Mouse (Mus musculus) right cerebral cortex, postnatal 10 days (tissue): ENCODE results near the gene Cenpu.

ENCODE experiments used
- DNase-seq, 2 experiments: peaks; one replicate each; pipeline ENCODE4 v3.0.0; 2021; ENCODE audit warnings: low spot score in 2 of 2

The Cenpu gene

GRCm38 (mm10) chr8:46551615-46552440 lies at the start of gene Cenpu:
TSS of gene Cenpu (plus strand) at chr8:46552028.
- DNase-seq, result peak; percentile 100

GRCm38 (mm10) chr8:46502333-46503071 lies 49.3 kb upstream of the Cenpu start:
- DNase-seq, result no peak

GRCm38 (mm10) chr8:46503072-46503695 lies 48.6 kb upstream of the Cenpu start:
- DNase-seq, result no peak

- DNase-seq, result no peak
Measured at GRCm38 (mm10) chr8:46504196-46504595, 47.6 kb upstream of the Cenpu start.

GRCm38 (mm10) chr8:46508488-46509395 lies 43.1 kb upstream of the Cenpu start:
- DNase-seq, result no peak

GRCm38 (mm10) chr8:46509474-46509873 lies 42.4 kb upstream of the Cenpu start:
- DNase-seq, result no peak

DNA sequence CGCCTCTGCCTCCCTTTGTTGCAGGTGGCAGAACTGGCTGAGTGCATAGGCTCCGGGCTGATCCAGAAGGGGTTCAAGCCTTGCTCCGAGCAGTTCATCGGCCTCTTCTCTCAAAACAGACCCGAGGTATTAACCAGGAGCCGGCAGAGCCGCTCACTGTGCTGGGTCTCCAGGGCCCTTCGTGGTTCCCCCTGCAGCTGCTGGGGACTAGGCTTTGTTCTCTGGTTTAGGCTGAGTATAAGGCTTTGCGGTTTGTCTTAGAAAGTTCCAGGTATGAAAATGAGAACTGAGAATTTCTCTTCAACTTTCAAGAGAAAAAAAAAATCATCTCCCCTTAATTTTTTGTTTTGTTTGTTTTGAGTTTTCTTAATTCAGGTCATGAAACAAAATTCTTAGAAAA lies 40.5 kb upstream of the Cenpu start:
- no peak for DNase-seq

GRCm38 (mm10) chr8:46512538-46512937 lies 39.3 kb upstream of the Cenpu start:
- DNase-seq, result peak; percentile 41 to 44

- DNase-seq, result no peak
Measured at GRCm38 (mm10) chr8:46514027-46514426, 37.8 kb upstream of the Cenpu start.

GRCm38 (mm10) chr8:46520667-46521066 lies 31.2 kb upstream of the Cenpu start:
- DNase-seq, result no peak

GRCm38 (mm10) chr8:46526098-46526497 lies 25.7 kb upstream of the Cenpu start:
- DNase-seq, result no peak

DNA sequence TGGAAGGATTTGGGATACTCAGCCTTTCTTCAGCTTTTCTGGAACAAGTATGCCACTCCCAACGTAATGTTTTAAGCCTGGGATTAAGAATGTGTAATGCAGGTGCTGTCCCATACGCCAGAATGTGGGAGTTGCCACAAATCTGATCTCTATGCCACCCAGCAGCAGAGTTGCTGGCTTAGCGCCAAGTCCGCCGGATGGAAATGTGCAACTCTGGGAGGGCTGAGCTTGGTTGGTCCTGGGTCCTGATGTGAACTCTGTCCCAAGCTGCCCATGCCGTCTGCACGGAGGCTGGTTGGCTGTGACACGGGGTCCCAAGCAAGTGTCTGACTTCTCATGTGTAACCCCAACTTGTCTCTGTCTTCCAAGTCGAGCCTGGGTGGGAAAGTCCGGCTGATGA lies 25.0 kb upstream of the Cenpu start:
- DNase-seq, result peak in 1 of 2 experiments; percentile 39

GRCm38 (mm10) chr8:46529508-46529907 lies 22.3 kb upstream of the Cenpu start:
- no peak for DNase-seq

GRCm38 (mm10) chr8:46530541-46530940 lies 21.3 kb upstream of the Cenpu start:
- DNase-seq, result no peak

GRCm38 (mm10) chr8:46533926-46534325 lies 17.9 kb upstream of the Cenpu start:
- DNase-seq, result no peak

DNA sequence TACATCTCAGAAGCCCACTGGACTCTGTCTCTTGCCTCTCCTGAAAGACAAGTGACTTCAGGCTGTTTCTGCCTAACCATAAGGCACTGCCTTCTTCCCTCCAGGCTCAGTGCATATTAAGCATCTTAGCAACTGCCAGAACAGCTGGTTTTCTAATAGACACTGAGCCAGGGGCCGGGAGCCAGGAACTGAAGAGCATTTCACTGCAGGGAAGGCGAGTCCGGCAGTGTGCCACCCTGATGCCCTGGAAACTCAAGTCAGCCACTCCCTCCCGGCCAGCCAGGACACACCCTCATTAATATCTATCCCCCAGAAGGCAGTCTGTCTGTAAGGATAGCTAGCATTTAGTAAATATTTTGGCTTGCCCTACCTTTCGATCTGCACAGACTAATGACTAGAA lies 12.1 kb upstream of the Cenpu start:
- peak; percentile 49 to 52 for DNase-seq

DNA sequence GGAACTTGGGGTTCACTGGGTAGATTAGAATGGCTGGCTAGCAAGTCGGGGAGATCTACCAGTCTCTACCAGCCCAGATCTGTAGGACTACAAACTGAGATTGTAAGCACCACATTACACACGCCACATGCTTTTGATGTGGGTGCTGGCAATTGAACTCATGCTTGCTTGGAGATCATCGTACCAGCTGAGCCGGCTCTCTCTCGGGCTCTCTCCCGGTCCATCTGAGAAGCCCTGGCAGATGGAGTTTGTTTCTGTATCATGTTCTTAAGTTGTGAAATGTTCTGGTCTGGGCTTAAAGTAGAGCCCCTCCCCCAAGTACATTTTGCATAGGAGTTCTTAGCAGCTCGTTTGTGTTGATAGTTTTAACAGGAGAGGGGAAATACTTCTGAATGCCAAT lies 8.6 kb upstream of the Cenpu start:
- peak in 1 of 2 experiments; percentile 56 for DNase-seq

DNA sequence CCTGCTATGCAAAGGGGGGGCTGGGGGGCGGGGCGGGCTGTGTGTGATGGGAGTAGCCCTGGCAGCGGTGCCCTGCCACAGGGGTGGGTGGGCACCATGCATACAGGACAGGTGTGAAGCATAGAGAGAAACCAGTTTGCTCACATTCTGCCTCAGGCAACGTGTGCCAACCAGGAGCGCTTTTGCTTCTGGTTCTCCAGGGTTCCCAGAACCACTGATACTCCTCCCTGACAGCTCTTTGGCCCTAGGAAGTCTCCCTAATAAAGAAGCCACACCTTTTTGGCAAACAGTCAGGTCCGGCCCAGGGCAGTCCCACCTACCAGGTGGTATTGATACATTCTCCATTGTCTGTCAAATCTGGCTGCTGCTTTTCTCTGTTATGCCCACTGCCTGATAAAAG lies 8.2 kb upstream of the Cenpu start:
- no peak for DNase-seq

DNA sequence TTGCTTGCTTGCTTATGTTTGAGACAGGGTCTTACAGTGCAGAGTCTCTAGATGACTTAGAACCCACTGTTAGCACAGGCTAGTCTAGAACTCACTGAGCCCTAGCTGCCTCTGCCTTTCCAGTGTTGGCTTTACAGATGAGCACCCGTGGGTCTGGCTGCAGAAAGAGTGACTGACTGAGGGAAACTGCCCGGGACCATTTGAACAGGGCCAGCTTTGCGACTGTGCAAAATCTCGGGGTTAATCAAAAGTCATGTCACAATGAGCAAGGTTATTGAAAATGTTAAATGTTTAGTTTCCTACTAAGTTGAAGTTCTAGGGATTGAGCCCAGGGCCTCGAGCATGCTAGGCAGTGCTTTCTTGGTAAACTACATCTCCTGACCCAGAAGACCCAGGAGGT lies 6.0 kb upstream of the Cenpu start:
- no peak for DNase-seq

DNA sequence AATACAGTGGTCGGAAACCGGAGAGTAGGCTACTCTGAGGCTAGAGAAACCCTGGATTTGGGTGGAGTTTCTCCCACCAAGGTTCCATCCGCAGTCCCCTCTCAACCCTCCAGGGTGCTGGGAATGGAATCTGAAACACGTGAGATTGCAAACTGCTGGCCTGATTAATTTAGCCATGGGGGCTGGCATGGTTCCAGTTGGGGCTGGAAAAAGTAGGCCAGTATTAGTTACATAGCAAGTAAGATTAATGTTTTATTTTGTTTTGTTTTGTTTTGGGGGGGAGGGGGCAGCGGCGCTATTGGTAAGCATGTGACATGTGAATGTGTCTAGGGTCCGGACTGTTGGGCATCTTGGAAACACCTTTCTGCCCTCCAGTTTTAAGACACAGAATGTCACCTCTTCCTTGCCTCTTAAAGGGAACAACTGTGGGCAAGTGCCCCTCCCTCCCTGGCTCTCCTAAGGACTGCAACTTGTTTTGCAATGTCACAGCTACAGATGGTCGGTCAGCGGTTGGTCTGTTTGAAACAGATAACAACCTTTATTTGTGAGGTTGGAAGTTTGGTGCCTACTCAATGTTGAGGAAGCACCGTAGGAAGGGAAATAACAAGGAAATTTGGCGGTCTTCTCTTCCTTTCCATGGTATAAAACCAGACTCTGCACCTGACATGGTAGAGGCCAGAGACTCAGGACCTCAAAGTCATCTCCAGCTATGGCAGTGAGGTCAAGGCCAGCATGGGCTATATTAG lies 5.2 kb upstream of the Cenpu start:
- no peak for DNase-seq

GRCm38 (mm10) chr8:46547245-46547644 lies 4.6 kb upstream of the Cenpu start:
- DNase-seq, result peak in 1 of 2 experiments; percentile 59
